Mouse (Mus musculus): ENCODE results near the gene Cdk8.
"Not testable (repeated sequence)": the region's sequence is repeated elsewhere in the genome, so short reads cannot be mapped to it uniquely, and the experiment has no call there.

The Cdk8 gene

GRCm38 (mm10) chr5:146230864-146231654, at the start of gene Cdk8:
Gene Cdk8, plus strand, starts transcription at chr5:146231230.
- peak; percentile 95 for DNase-seq (ENCODE audit: low read depth)

GRCm38 (mm10) chr5:146185204-146185603, 45.8 kb upstream of the Cdk8 start, which contains the start of gene 1700001J03Rik:
Gene 1700001J03Rik, minus strand, starts transcription at chr5:146185304.
- not testable (repeated sequence) for DNase-seq (ENCODE audit: low read depth)

DNA sequence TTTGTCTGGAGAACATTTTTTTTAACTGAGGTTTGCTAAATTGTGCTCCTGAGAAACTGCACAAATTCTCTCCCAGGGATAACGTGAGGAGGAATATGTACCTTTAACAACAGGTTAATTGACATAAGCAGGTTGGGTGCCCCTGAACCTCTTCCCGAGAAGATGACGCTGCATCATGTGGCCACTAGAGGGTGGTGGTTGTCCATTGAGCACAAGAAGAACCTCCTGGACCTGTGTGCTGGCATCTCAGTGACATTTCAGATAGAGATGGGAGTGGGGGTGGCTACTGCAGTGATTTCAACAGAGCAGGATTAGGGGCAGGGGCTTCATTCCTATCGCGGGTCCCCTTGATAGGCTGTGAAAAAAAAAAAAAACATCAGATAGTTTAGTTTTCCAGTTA, 43.6 kb upstream of the Cdk8 start:
- peak; percentile 67 for DNase-seq (ENCODE audit: low read depth)

- DNase-seq (ENCODE audit: low read depth): no peak
These were observed 42.9 kb upstream of the Cdk8 start for GRCm38 (mm10) chr5:146188144-146188543.

GRCm38 (mm10) chr5:146188712-146189111, 42.3 kb upstream of the Cdk8 start:
- no peak for DNase-seq (ENCODE audit: low read depth)

GRCm38 (mm10) chr5:146190093-146190492, 40.9 kb upstream of the Cdk8 start:
- DNase-seq (ENCODE audit: low read depth): no peak

- no peak for DNase-seq (ENCODE audit: low read depth)
These were observed 40.3 kb upstream of the Cdk8 start for GRCm38 (mm10) chr5:146190501-146191269.

GRCm38 (mm10) chr5:146193360-146193759, 37.7 kb upstream of the Cdk8 start:
- DNase-seq (ENCODE audit: low read depth): no peak

GRCm38 (mm10) chr5:146199073-146199472, 32.0 kb upstream of the Cdk8 start:
- DNase-seq (ENCODE audit: low read depth): no peak

GRCm38 (mm10) chr5:146199540-146199939, 31.5 kb upstream of the Cdk8 start:
- no peak for DNase-seq (ENCODE audit: low read depth)

DNA sequence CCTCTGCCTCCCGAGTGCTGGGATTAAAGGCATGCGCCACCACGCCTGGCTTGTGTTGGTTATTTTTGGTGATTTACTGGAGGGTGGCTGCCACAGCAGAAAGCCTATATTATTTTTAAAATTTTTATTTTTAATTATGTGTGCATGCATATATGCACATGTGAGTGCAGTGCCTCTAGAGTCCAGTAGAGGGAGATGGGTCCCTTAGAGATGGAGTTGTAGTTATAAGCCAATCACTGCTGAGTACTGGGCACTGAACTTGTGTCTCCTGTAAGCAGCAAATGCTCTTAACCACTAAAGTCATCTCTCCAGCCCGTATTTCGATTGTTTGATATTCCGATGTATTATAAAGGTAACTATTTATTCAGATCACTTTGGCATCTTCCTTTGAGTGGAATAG, 30.4 kb upstream of the Cdk8 start:
- DNase-seq (ENCODE audit: low read depth): peak; percentile 21

DNA sequence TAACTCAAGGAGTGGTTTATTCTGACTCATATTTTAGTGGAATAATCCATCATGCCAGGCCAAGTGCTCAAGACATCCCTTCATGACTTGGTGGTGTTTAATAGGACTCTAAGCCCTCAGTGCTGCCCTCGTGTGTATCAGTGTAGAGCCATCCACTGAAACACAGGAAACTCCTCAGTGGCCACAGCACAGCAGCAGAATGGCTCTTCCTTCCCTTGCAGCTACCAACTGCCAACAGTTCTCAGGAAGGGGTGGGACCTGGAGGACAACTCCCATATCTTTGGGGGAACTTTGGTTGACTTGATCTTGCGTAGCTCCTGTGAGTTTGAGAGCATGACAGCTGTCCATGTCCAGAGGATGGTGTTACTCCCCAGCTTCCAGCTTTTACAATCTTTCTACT, 27.1 kb upstream of the Cdk8 start:
- DNase-seq (ENCODE audit: low read depth): no peak

DNA sequence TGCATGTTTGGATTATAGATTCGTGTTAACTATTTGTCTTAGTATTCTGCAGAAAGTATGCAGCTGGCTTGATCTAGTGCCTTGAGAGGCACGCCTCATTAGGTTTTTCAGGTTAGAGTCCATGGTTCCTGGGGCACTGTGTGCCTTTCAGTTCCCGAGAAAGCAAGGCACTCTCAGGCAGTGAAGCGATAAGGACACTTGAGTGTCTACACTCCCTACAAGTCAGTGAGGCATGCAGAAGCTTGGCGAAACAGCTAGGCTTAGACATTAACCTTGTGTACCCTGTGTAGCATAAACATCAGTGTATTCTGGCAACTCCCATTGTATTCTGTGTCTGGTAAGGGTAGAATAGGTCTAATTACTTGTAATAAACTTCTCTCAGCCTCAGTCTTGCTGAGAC, 25.5 kb upstream of the Cdk8 start:
- DNase-seq (ENCODE audit: low read depth): no peak

DNA sequence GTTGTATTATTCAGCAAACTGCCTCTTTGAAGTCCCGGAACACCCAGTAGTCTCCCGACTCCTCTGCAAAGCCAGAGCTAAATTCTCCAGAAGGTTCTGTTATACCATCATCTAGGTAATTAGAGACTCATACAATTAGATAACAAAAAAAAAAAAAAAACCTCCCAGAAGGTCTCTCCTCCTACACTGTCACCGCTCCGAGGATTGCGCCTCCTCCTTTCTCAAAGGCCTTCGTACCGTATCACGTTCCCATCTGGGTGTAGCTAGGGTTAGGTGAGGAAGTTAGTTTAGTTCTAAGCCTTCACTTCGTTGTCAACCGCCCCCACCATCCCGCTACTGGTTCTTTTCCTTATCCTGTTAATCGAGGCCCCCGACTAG, 10.5 kb upstream of the Cdk8 start:
- no peak for DNase-seq (ENCODE audit: low read depth)

DNA sequence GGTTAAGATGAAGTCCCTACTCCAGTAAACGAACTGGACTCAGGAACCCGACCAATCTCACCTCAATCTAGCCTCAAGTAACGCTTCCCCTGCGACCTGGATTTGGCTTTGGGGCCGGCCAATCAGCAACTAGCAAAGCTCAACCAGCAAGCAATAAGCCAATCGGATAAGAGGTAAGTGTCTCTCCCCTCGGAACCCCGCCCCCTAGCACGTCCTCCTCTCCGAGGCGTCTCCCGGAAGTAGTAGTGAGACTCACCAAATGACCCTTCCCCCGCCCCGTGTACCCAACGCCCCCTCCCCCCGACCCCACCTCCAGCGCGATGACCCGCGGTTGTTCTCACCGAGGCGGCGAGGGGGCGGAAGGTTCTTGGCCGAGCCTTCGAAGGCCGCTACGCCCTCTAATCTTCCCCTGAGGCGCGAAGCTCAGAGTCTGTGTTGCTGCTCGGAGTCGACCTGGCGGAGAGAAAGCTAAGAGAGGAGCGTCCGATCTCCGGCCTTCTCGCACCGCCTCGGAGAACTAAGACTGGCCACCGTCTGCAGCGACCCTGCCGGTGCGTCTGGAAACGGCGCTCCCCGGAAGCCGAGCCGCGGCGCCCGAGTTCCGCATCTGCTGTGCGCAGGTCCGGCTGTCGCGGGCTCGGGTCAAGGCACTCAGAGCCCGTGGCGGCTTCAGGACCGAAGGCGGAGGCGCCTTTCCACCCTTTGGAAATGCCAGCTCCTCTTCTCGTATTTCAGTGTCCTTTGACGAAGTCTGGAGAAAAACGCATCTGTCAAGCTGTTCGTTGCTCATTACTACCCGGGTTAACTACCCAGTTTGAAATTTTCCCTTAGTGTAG, 9.9 kb upstream of the Cdk8 start, which contains the start of gene Rnf6:
Rnf6 (minus strand) TSS at position 677 of the 836 bp plus-strand sequence.
- DNase-seq (ENCODE audit: low read depth): peak; percentile 97

- no peak for DNase-seq (ENCODE audit: low read depth)
These were observed 9.3 kb upstream of the Cdk8 start for GRCm38 (mm10) chr5:146221722-146222121.

GRCm38 (mm10) chr5:146223786-146224185, 7.2 kb upstream of the Cdk8 start:
- DNase-seq (ENCODE audit: low read depth): no peak

- no peak for DNase-seq (ENCODE audit: low read depth)
These were observed 3.5 kb upstream of the Cdk8 start for GRCm38 (mm10) chr5:146227496-146227895.

DNA sequence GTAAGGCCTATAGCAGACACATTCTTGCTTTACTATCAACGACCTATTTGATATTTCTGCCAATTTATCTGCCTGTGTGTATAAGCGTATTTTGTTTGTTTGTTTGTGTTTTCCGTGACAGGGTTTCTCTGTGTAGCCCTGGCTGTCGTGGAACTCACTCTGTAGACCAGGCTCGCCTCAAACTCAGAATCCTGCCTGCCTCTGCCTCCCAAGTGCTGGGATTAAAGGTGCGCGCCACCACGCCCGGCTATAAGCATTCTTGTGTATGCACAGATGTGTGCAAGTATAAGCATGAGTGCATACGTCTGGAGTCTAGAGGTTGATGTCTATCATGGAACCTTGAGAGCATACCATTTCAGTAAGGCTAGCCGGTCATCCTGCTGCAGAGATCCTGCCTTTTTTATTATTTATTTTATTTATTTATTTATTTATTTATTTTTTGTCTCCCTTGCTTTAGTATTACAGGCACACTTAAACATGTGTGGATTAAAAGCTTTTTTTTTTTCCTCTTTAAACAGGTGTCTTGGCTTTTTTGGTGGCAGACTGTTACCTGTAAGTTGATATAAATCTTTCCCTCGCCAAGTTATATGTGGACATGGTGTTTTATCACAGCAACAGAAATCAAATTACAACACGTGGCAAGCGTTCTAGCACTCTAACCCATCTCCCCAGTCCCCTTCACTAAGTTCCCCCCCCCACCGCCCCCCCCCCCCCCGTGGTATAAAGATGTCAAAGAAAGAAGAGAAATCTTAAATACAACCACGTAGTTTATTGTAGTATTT, 970 bp upstream of the Cdk8 start:
- DNase-seq (ENCODE audit: low read depth): no peak

- DNase-seq (ENCODE audit: low read depth): peak; percentile 51
These were observed 596 bp downstream of the Cdk8 start for GRCm38 (mm10) chr5:146231655-146231996.

DNA sequence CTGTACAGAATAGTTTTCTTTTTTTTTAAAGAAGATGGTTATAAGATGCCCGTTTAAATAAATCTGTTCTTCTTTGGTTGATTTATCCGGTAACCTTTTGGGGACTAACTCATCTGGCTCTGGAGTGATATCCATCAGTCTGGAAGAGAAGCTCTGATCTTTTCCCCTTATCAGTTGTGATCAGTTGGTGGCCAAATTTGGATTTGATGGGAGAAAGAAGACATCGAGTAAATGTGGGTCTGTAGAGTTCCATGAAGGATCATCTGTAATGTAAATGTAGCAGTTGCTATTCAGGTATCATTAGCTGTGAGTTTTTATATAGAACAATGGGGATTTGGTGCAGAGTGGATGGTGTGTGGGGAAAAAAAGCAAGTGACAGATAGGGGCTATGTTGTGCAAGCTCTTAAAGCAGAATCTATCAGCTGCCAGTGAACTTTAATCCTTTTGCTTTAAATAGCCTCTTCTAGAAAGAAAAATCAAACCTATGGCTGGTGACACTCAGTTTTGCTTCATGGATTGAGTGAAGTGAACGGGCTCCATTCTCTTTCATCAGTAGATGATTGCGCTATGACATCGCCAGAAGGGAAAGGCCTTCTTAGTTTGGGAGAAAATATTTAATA, 1.1 kb downstream of the Cdk8 start:
- DNase-seq (ENCODE audit: low read depth): no peak
